Mouse (Mus musculus) small intestine, adult 2 months (tissue): ENCODE results near the gene Tjp1. TPM values are rescaled to one million over a fixed set of nuclear protein-coding genes. Genes with fewer than 3 reads are reported as not detected.

Experiments
- H3K27ac ChIP-seq: fragments of 200-500 bp; 2 replicates; pipeline ENCODE4 v1.5.1; 2012; ENCODE audit warnings: low read depth, low read length, control low read depth, inconsistent platforms; ENCODE audit not compliant: insufficient read depth
- H3K27me3 ChIP-seq: fragments of 200-500 bp; 2 replicates; pipeline ENCODE4 v1.6.1; 2012; ENCODE audit warnings: mild to moderate bottlenecking, moderate library complexity, low read length, inconsistent platforms; ENCODE audit not compliant: control insufficient read depth, insufficient read depth
- H3K36me3 ChIP-seq: fragments of 200-500 bp; 2 replicates; pipeline ENCODE4 v1.6.1; 2012; ENCODE audit warnings: mild to moderate bottlenecking, low read length, control low read depth, inconsistent platforms; ENCODE audit not compliant: control insufficient read depth, insufficient read depth
- H3K4me1 ChIP-seq: fragments of 200-500 bp; 2 replicates; pipeline ENCODE4 v1.6.1; 2012; ENCODE audit warnings: low read length, inconsistent platforms, mixed read lengths; ENCODE audit not compliant: control insufficient read depth, insufficient read depth, insufficient read length
- H3K4me3 ChIP-seq: fragments of 200-500 bp; 2 replicates; pipeline ENCODE4 v1.5.1; 2012; ENCODE audit warnings: low read depth, mild to moderate bottlenecking, control low read depth, inconsistent platforms, low read length, moderate library complexity
- CTCF ChIP-seq: fragments of 200-500 bp; IDR thresholded peaks from 2 replicates; pipeline ENCODE4 v1.5.1; 2012; ENCODE audit warnings: low read depth, mild to moderate bottlenecking, control low read depth, inconsistent platforms, low read length, moderate library complexity, mixed read lengths; ENCODE audit not compliant: insufficient replicate concordance, insufficient read length; ENCODE audit errors: extremely low read depth
- POLR2A ChIP-seq: fragments of 200-500 bp; IDR thresholded peaks from 2 replicates; pipeline ENCODE4 v1.6.1; 2012; ENCODE audit warnings: low read depth, mild to moderate bottlenecking, control low read depth, inconsistent platforms, low read length, moderate library complexity
- WGBS: fragments of 180-500 bp; shearing (Covaris S2); methylation state at CpG from one replicate; pipeline ENCODE4 v1.1.7; 2018; 5-methylcytosine and 5-hydroxymethylcytosine counted together
- polyA plus RNA-seq: library from polyadenylated mRNA; depleted of rRNA; stranded (reverse); fragments of >200 nt; gene quantifications from 2 replicates; pipeline ENCODE4 v1.2.3, GENCODE M21; 2012

Tjp1 gene
- polyA plus RNA-seq, 1 experiment, result 13.2 TPM

GRCm38 (mm10) chr7:65337581-65338270 lies 189.9 kb downstream of the Tjp1 start:
- TF ChIP-seq CTCF, result no peak
- TF ChIP-seq POLR2A, result no peak
- Histone ChIP-seq H3K27me3 (no peaks in the 10 kb centered on the region), H3K27ac (no peak overlapping the region), H3K36me3 (peaks cover 55% of the 10 kb centered on the region), H3K4me1 (no peaks in the 10 kb centered on the region), H3K4me3 (no peak overlapping the region)
- WGBS, result 45% methylated on average over 7 of the region's 7 CpGs

DNA sequence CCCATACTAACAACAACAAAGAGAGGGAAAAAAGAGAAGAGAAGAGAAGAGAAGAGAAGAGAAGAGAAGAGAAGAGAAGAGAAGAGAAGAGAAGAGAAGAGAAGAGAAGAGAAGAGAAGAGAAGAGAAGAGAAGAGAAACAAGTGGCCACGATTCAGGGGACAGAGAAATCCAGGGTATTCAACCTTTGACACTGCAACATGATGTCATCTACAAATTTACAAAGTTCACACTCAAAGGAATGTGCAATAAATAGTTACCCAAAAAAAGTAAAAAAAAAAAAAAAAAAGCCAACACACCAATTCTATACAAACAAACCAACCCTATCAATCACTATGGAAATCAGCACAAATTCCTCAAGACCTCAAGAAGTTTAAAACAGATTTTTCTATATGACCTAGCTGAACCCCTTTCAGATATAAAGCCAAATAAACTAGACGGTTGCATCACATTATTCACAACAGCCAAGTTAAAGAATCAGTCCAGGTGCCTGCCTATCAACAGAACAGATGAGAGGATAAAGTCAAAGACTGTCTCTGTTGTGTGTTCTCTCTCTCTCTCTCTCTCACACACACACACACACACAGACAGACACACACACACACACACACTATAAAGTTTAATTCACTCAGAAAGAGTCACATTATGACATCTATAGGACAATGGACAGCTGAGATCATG lies 194.4 kb downstream of the Tjp1 start:
- Histone ChIP-seq H3K4me1 (no peaks in the 10 kb centered on the region), H3K27me3 (no peaks in the 10 kb centered on the region), H3K36me3 (peaks cover 52% of the 10 kb centered on the region), H3K27ac (no peak overlapping the region), H3K4me3 (no peak overlapping the region)
- TF ChIP-seq CTCF, result no peak
- TF ChIP-seq POLR2A, result no peak
- 60% methylated on average over 2 of the region's 2 CpGs for WGBS

GRCm38 (mm10) chr7:65319047-65319725 lies 208.4 kb downstream of the Tjp1 start:
- no peaks in the 10 kb centered on the region for H3K4me1 ChIP-seq
- H3K27me3 ChIP-seq, result no peaks in the 10 kb centered on the region
- peaks cover 56% of the 10 kb centered on the region for H3K36me3 ChIP-seq
- H3K27ac ChIP-seq, result no peak overlapping the region
- 69% methylated on average over 5 of the region's 5 CpGs for WGBS
- no peak for TF ChIP-seq POLR2A
- H3K4me3 ChIP-seq, result no peak overlapping the region

GRCm38 (mm10) chr7:65317418-65317817 lies 210.2 kb downstream of the Tjp1 start:
- 37% methylated on average over 5 of the region's 5 CpGs for WGBS
- no peak overlapping the region for H3K27ac ChIP-seq
- H3K27me3 ChIP-seq, result no peaks in the 10 kb centered on the region
- peak; percentile 83; the same call in 1 of the 2 replicates for TF ChIP-seq CTCF
- no peak for TF ChIP-seq POLR2A
- H3K36me3 ChIP-seq, result peaks cover 61% of the 10 kb centered on the region
- no peaks in the 10 kb centered on the region for H3K4me1 ChIP-seq
- no peak overlapping the region for H3K4me3 ChIP-seq

- Histone ChIP-seq H3K27ac (no peak overlapping the region), H3K36me3 (peaks cover 68% of the 10 kb centered on the region), H3K4me3 (no peak overlapping the region), H3K27me3 (no peaks in the 10 kb centered on the region), H3K4me1 (no peaks in the 10 kb centered on the region)
- TF ChIP-seq POLR2A (no peak), CTCF (no peak)
- 84% methylated on average over 2 of the region's 2 CpGs for WGBS
These were observed 212.4 kb downstream of the Tjp1 start for GRCm38 (mm10) chr7:65315182-65315581.

- Histone ChIP-seq H3K4me3 (no peak overlapping the region), H3K27ac (no peak overlapping the region), H3K36me3 (peaks cover 37% of the 10 kb centered on the region), H3K4me1 (no peaks in the 10 kb centered on the region), H3K27me3 (no peaks in the 10 kb centered on the region)
- TF ChIP-seq CTCF, result no peak
- TF ChIP-seq POLR2A, result no peak
- WGBS, result 89% methylated on average over 6 of the region's 6 CpGs
These were observed 230.6 kb downstream of the Tjp1 start for GRCm38 (mm10) chr7:65296675-65297589.
